Mouse (Mus musculus) MEL (cell line): ENCODE results near the gene Dusp13. TPM values are rescaled to one million over a fixed set of nuclear protein-coding genes. Genes with fewer than 3 reads are reported as not detected.

Experiments
- DNase-seq: peaks from one replicate; pipeline ENCODE4 v3.0.0; 2011; ENCODE audit warnings: low read depth, low spot score
- H3K27ac ChIP-seq: 2 replicates; pipeline ENCODE4 v1.5.1; 2012; ENCODE audit warnings: low read depth, mild to moderate bottlenecking, control low read depth, low read length, moderate library complexity; ENCODE audit not compliant: control insufficient read depth
- H3K27me3 ChIP-seq, 2 experiments: fragments of 150-350 bp in 1 of 2; sonication (generic) in 1 of 2; 2 replicates each; pipeline ENCODE4 v1.6.1; 2012; ENCODE audit warnings: low read length in 2 of 2, mild to moderate bottlenecking in 2 of 2, improper control_type of control experiment in 1 of 2, moderate library complexity in 1 of 2; ENCODE audit not compliant: insufficient read depth in 2 of 2, control insufficient read depth in 1 of 2
- H3K36me3 ChIP-seq, 2 experiments: 2 replicates each; pipeline ENCODE4 v1.6.1; 2012 to 2014; ENCODE audit warnings: low read length in 2 of 2, improper control_type of control experiment in 1 of 2, inconsistent platforms in 1 of 2, mild to moderate bottlenecking in 1 of 2; ENCODE audit not compliant: insufficient read depth in 2 of 2, control insufficient read depth in 1 of 2
- H3K4me1 ChIP-seq, 2 experiments: fragments of 150-350 bp in 1 of 2; sonication (generic) in 1 of 2; 2 replicates each; pipeline ENCODE4 v1.6.1; 2012; ENCODE audit warnings: low read length in 2 of 2, improper control_type of control experiment in 1 of 2, mild to moderate bottlenecking in 1 of 2; ENCODE audit not compliant: insufficient read depth in 2 of 2, control insufficient read depth in 1 of 2
- H3K4me3 ChIP-seq, 2 experiments: fragments of 150-350 bp in 1 of 2; sonication (generic) in 1 of 2; 2 replicates each; pipeline ENCODE4 v1.5.1; 2012; ENCODE audit warnings: low read depth in 2 of 2, low read length in 2 of 2, mild to moderate bottlenecking in 2 of 2, moderate library complexity in 2 of 2, control low read depth in 1 of 2, improper control_type of control experiment in 1 of 2; ENCODE audit not compliant: control insufficient read depth in 1 of 2, insufficient read depth in 1 of 2
- H3K79me2 ChIP-seq: 2 replicates; pipeline ENCODE4 v1.6.1; 2012; ENCODE audit warnings: mild to moderate bottlenecking, low read length, moderate library complexity; ENCODE audit not compliant: control insufficient read depth, poor library complexity, insufficient read depth
- H3K9ac ChIP-seq: 2 replicates; pipeline ENCODE4 v1.6.1; 2012; ENCODE audit warnings: low read depth, mild to moderate bottlenecking, control low read depth, low read length, moderate library complexity; ENCODE audit not compliant: control insufficient read depth, poor library complexity, severe bottlenecking
- H3K9me3 ChIP-seq: fragments of 150-350 bp; sonication (generic); replicated peaks from 2 replicates; pipeline ENCODE4 v1.6.1; 2012; ENCODE audit warnings: mild to moderate bottlenecking, low read length, improper control_type of control experiment, moderate library complexity; ENCODE audit not compliant: insufficient read depth
- BHLHE40 ChIP-seq: IDR thresholded peaks from 2 replicates; pipeline ENCODE4 v1.6.1; 2012; ENCODE audit warnings: low read depth, mild to moderate bottlenecking, inconsistent platforms, low read length, improper control_type of control experiment, borderline replicate concordance
- CTCF ChIP-seq, 3 experiments: IDR thresholded peaks in 2 of 3; conservative IDR thresholded peaks in 1 of 3; 2 replicates each; pipeline ENCODE4 v1.5.1; 2011 to 2012; ENCODE audit warnings: low read length in 3 of 3, low read depth in 2 of 3, mild to moderate bottlenecking in 2 of 3, improper control_type of control experiment in 1 of 3, inconsistent platforms in 1 of 3, mixed read lengths in 1 of 3, moderate library complexity in 1 of 3; ENCODE audit not compliant: control insufficient read depth in 1 of 3, insufficient read depth in 1 of 3, poor library complexity in 1 of 3, severe bottlenecking in 1 of 3
- ELF1 ChIP-seq: IDR thresholded peaks from 2 replicates; pipeline ENCODE4 v1.6.1; 2014; ENCODE audit warnings: low read depth, mild to moderate bottlenecking, inconsistent platforms, low read length, improper control_type of control experiment, moderate library complexity
- ETS1 ChIP-seq: IDR thresholded peaks from 2 replicates; pipeline ENCODE4 v1.6.1; 2012; ENCODE audit warnings: low read depth, mild to moderate bottlenecking, inconsistent platforms, low read length, improper control_type of control experiment, moderate library complexity
- GATA1 ChIP-seq: IDR thresholded peaks from 2 replicates; pipeline ENCODE4 v1.6.1; 2011; ENCODE audit warnings: low read depth, low read length, improper control_type of control experiment
- HCFC1 ChIP-seq: IDR thresholded peaks from 2 replicates; pipeline ENCODE4 v1.6.1; 2012; ENCODE audit warnings: low read depth, mild to moderate bottlenecking, inconsistent platforms, low read length, improper control_type of control experiment, moderate library complexity
- KAT2A ChIP-seq: conservative IDR thresholded peaks from 2 replicates; pipeline ENCODE4 v1.6.1; 2012; ENCODE audit warnings: low read depth, low read length, improper control_type of control experiment, inconsistent platforms
- MAX ChIP-seq: IDR thresholded peaks from 2 replicates; pipeline ENCODE4 v1.6.1; 2011; ENCODE audit warnings: low read length, improper control_type of control experiment
- MAZ ChIP-seq: IDR thresholded peaks from 2 replicates; pipeline ENCODE4 v1.6.1; 2012; ENCODE audit warnings: low read depth, mild to moderate bottlenecking, inconsistent platforms, low read length, improper control_type of control experiment
- MYB ChIP-seq: IDR thresholded peaks from 2 replicates; pipeline ENCODE4 v1.6.1; 2011; ENCODE audit warnings: mild to moderate bottlenecking, low read depth, low read length, improper control_type of control experiment
- MYC ChIP-seq: IDR thresholded peaks from 2 replicates; pipeline ENCODE4 v1.6.1; 2011; ENCODE audit warnings: low read depth, mild to moderate bottlenecking, low read length, improper control_type of control experiment, moderate library complexity
- NELFE ChIP-seq: IDR thresholded peaks from 2 replicates; pipeline ENCODE4 v1.6.1; 2011; ENCODE audit warnings: low read depth, low read length, improper control_type of control experiment
- NRF1 ChIP-seq: IDR thresholded peaks from 2 replicates; pipeline ENCODE4 v1.6.1; 2014; ENCODE audit warnings: low read depth, mild to moderate bottlenecking, inconsistent platforms, low read length, improper control_type of control experiment, moderate library complexity; ENCODE audit not compliant: poor library complexity, insufficient read depth, severe bottlenecking
- POLR2AphosphoS2 ChIP-seq: IDR thresholded peaks from 2 replicates; pipeline ENCODE4 v1.6.1; 2011; ENCODE audit warnings: low read length, improper control_type of control experiment
- POLR2AphosphoS5 ChIP-seq: IDR thresholded peaks from 2 replicates; pipeline ENCODE4 v1.6.1; 2012; ENCODE audit warnings: low read depth, borderline replicate concordance, mild to moderate bottlenecking, inconsistent platforms, low read length, moderate library complexity, mixed read lengths
- RAD21 ChIP-seq: IDR thresholded peaks from 2 replicates; pipeline ENCODE4 v1.6.1; 2011; ENCODE audit warnings: mild to moderate bottlenecking, low read depth, low read length, improper control_type of control experiment
- RCOR1 ChIP-seq: IDR thresholded peaks from 2 replicates; pipeline ENCODE4 v1.6.1; 2012; ENCODE audit warnings: low read depth, mild to moderate bottlenecking, inconsistent platforms, low read length, improper control_type of control experiment
- SIN3A ChIP-seq: IDR thresholded peaks from 2 replicates; pipeline ENCODE4 v1.6.1; 2012; ENCODE audit warnings: low read length, improper control_type of control experiment, inconsistent platforms
- TAL1 ChIP-seq: IDR thresholded peaks from 2 replicates; pipeline ENCODE4 v1.6.1; 2012; ENCODE audit warnings: mild to moderate bottlenecking, inconsistent platforms, low read length, moderate library complexity, mixed read lengths
- ZNF384 ChIP-seq: IDR thresholded peaks from 2 replicates; pipeline ENCODE4 v1.6.1; 2012; ENCODE audit warnings: low read depth, mild to moderate bottlenecking, inconsistent platforms, low read length, improper control_type of control experiment
- polyA plus RNA-seq, 2 experiments: library from polyadenylated mRNA; stranded (reverse) in 1 of 2; unstranded in 1 of 2; fragments of >175 nt in 1 of 2; fragments of >200 nt in 1 of 2; gene quantifications; 2 replicates each; pipeline versions ENCODE4 v1.2.1 to v1.2.4; 2012; ENCODE audit warnings: low replicate concordance in 2 of 2, low read depth in 1 of 2; ENCODE audit not compliant: insufficient read length in 2 of 2, insufficient read depth in 1 of 2, missing spikeins in 1 of 2
- total RNA-seq: library from RNA; depleted of rRNA; stranded (reverse); fragments of 300-350 nt; gene quantifications from 2 replicates; pipeline ENCODE4 v1.2.3, GENCODE M21; 2012

The Dusp13 gene
- total and polyA plus RNA-seq, 3 experiments = 0.08 TPM; not detected in 2

- TF ChIP-seq ELF1 = no peak
- no peak for TF ChIP-seq RCOR1
- TF ChIP-seq CTCF (IDR thresholded peaks at IDR 0.05 in 2 of 3, conservative IDR thresholded peaks at IDR 0.05 in 1 of 3; ENCODE audit: control insufficient read depth in 1 of 3, insufficient read depth in 1 of 3, low read depth in 2 of 3, low read length in 3 of 3, poor library complexity in 1 of 3, severe bottlenecking in 1 of 3) = no peak
- no peak for TF ChIP-seq RAD21
- TF ChIP-seq ZNF384 = no peak
- no peak for TF ChIP-seq TAL1
- TF ChIP-seq MYC = no peak
- no peak for TF ChIP-seq POLR2AphosphoS2
- no peak for DNase-seq
- no peaks in the 10 kb centered on the region for H3K4me1 ChIP-seq
- no peaks in the 10 kb centered on the region for H3K27me3 ChIP-seq
- H3K79me2 ChIP-seq = no peaks in the 10 kb centered on the region
- no peaks in the 10 kb centered on the region for H3K9me3 ChIP-seq
- H3K4me3 ChIP-seq = no peak overlapping the region
- H3K9ac ChIP-seq = no peak overlapping the region
- H3K36me3 ChIP-seq = no peaks in the 10 kb centered on the region
- no peak overlapping the region for H3K27ac ChIP-seq
These were observed 21.0 kb downstream of the Dusp13 start for GRCm38 (mm10) chr14:21729936-21730335.

DNA sequence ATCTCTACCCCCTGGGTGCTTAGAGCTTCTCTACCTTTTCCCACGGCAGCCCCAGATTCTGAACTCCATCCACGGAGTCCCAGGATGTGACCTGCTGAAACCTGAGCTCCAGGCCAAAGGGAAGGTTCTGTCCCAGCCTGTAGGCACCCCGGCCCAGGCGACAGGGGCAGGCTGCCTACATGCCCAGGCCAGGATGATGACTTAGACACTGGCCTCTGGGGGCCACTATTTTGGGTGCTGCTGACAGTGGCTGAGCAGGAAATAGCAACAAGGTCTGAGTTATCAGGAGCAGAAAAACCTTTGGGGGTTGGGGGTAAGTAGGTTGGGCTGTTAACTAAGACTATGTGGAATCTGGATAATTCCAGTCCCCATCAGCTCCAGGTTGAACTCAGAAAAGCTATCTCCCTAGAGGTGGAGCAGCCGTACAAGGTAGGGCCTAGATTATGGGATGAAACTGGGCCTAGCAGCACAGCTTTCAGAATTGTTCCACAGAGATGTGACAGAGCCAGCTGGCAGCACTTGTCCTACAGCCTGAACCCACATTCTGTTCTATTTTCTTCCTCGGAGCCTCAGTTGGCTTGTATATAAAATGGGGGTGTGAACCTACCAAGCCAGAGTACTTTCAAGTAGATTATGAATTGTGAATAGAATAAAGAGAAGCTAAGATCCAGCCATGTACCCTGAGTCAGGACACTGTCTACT is 21.8 kb downstream of the Dusp13 start:
- no peak overlapping the region for H3K27ac ChIP-seq
- H3K4me3 ChIP-seq = no peak overlapping the region
- no peaks in the 10 kb centered on the region for H3K27me3 ChIP-seq
- no peak for TF ChIP-seq POLR2AphosphoS5
- no peak for TF ChIP-seq ETS1
- TF ChIP-seq HCFC1 = no peak
- TF ChIP-seq BHLHE40 = no peak
- no peak for TF ChIP-seq MYB
- TF ChIP-seq, all 39 proteins: peak for 0
- Histone ChIP-seq H3K9me3 (no peaks in the 10 kb centered on the region), H3K36me3 (no peaks in the 10 kb centered on the region), H3K4me1 (no peaks in the 10 kb centered on the region), H3K79me2 (no peaks in the 10 kb centered on the region), H3K9ac (no peak overlapping the region)
- DNase-seq = no peak

- Histone ChIP-seq H3K27ac (no peak overlapping the region), H3K79me2 (no peaks in the 10 kb centered on the region), H3K27me3 (peaks cover 0 to 12% of the 10 kb centered on the region in 2 experiments; a peak in 2 of 4 replicates), H3K4me1 (no peaks in the 10 kb centered on the region; a peak in 1 of 4 replicates), H3K36me3 (no peaks in the 10 kb centered on the region), H3K9ac (no peak overlapping the region), H3K9me3 (no peaks in the 10 kb centered on the region), H3K4me3 (no peak overlapping the region)
- DNase-seq = no peak
- no peak for TF ChIP-seq NRF1
- TF ChIP-seq GATA1 = no peak
- no peak for TF ChIP-seq KAT2A
- no peak for TF ChIP-seq NELFE
- no peak for TF ChIP-seq MAX
- no peak for TF ChIP-seq BHLHE40
- no peak for TF ChIP-seq MAZ
- no peak for TF ChIP-seq MYC
- TF ChIP-seq SIN3A = no peak
- TF ChIP-seq ELF1 = no peak
- no peak for TF ChIP-seq POLR2AphosphoS2
- TF ChIP-seq RAD21 = no peak
- TF ChIP-seq CTCF (IDR thresholded peaks at IDR 0.05 in 2 of 3, conservative IDR thresholded peaks at IDR 0.05 in 1 of 3; ENCODE audit: control insufficient read depth in 1 of 3, insufficient read depth in 1 of 3, low read depth in 2 of 3, low read length in 3 of 3, poor library complexity in 1 of 3, severe bottlenecking in 1 of 3) = no peak
These were observed 28.8 kb downstream of the Dusp13 start for GRCm38 (mm10) chr14:21722021-21722698.
